Mouse (Mus musculus) stomach, embryonic 16.5 days (tissue): ENCODE data around the gene Pfn1. TPM values are rescaled to one million over a fixed set of nuclear protein-coding genes. Genes with fewer than 3 reads are reported as not detected.

Source experiments
- ATAC-seq: fragments of 200-750 bp; cut with Nextera tagmentation; 2 replicates; pipeline ENCODE4 v1.8.0; 2017; ENCODE audit warnings: moderate number of reproducible peaks, moderate TSS enrichment; ENCODE audit not compliant: insufficient read depth, low FRiP score
- H3K27ac ChIP-seq: fragments of 300-500 bp; sonication (generic); 2 replicates; pipeline ENCODE4 v1.5.1; 2014; ENCODE audit warnings: low read length
- H3K27me3 ChIP-seq: fragments of 300-500 bp; sonication (generic); 2 replicates; pipeline ENCODE4 v1.6.1; 2014; ENCODE audit warnings: low read length, control low read depth, mixed read lengths; ENCODE audit not compliant: control insufficient read depth, insufficient read depth
- H3K36me3 ChIP-seq: fragments of 300-500 bp; sonication (generic); 2 replicates; pipeline ENCODE4 v1.6.1; 2014; ENCODE audit warnings: low read length; ENCODE audit not compliant: control insufficient read depth, insufficient read depth
- H3K4me1 ChIP-seq: fragments of 300-500 bp; sonication (generic); 2 replicates; pipeline ENCODE4 v1.6.1; 2014; ENCODE audit warnings: low read length, control low read depth, mixed read lengths; ENCODE audit not compliant: control insufficient read depth, insufficient read depth
- H3K4me2 ChIP-seq: fragments of 300-500 bp; sonication (generic); 2 replicates; pipeline ENCODE4 v1.6.1; 2014; ENCODE audit warnings: low read depth, low read length, mixed read lengths
- H3K4me3 ChIP-seq: fragments of 300-500 bp; sonication (generic); replicated peaks from 2 replicates; pipeline ENCODE4 v1.5.1; 2014; ENCODE audit warnings: mild to moderate bottlenecking, low read length
- H3K9ac ChIP-seq: fragments of 300-500 bp; sonication (generic); 2 replicates; pipeline ENCODE4 v1.6.1; 2014; ENCODE audit warnings: low read length
- H3K9me3 ChIP-seq: fragments of 300-500 bp; sonication (generic); replicated peaks from 2 replicates; pipeline ENCODE4 v1.6.1; 2016; ENCODE audit warnings: low read length, control low read depth; ENCODE audit not compliant: control insufficient read depth
- WGBS: fragments of 180-500 bp; shearing (Covaris S2); extraction: QIAGEN DNeasy Blood & Tissue Kit; methylation state at CpG from one replicate; pipeline ENCODE4 v1.1.7; 2014; 5-methylcytosine and 5-hydroxymethylcytosine counted together
- polyA plus RNA-seq: library from polyadenylated mRNA; unstranded; fragments of >200 nt; fragmentation: Nextera tagmentation; extraction: Ambion mirVana; gene quantifications from 2 replicates; pipeline ENCODE4 v1.2.1, GENCODE M21; 2015

The Pfn1 gene
- polyA plus RNA-seq, 1 experiment from 2014 or later = 1,820 TPM

- Histone ChIP-seq H3K4me3 (no peak overlapping the region), H3K9ac (no peak overlapping the region), H3K27ac (no peak overlapping the region), H3K4me2 (no peak overlapping the region), H3K9me3 (no peaks in the 10 kb centered on the region), H3K27me3 (no peaks in the 10 kb centered on the region), H3K4me1 (no peaks in the 10 kb centered on the region), H3K36me3 (peaks cover 22% of the 10 kb centered on the region)
- 72% methylated on average over 12 of the region's 12 CpGs for WGBS
- no peak for ATAC-seq
These were observed 47.7 kb downstream of the Pfn1 start for GRCm38 (mm10) chr11:70606717-70607116.

- WGBS = 52% methylated on average over 14 of the region's 14 CpGs
- Histone ChIP-seq H3K4me1 (no peaks in the 10 kb centered on the region), H3K27me3 (no peaks in the 10 kb centered on the region), H3K9me3 (no peaks in the 10 kb centered on the region), H3K36me3 (peaks cover 16% of the 10 kb centered on the region), H3K4me2 (no peak overlapping the region), H3K4me3 (no peak overlapping the region), H3K9ac (no peak overlapping the region), H3K27ac (no peak overlapping the region)
- 0 out of 2 replicates have a peak, but pooled peaks have one; percentile 30 for ATAC-seq
These were observed 49.3 kb downstream of the Pfn1 start for GRCm38 (mm10) chr11:70605024-70605566.

Other genes with a start within 250 kb of the Pfn1 start
- gene Pelp1, start 244.6 kb downstream of the Pfn1 start, polyA plus RNA-seq = 32.0 and 32.2 TPM in 2 replicates
- 14.7 and 14.8 TPM in 2 replicates for gene Arrb2, start 222.0 kb downstream of the Pfn1 start, polyA plus RNA-seq
- 37.4 and 37.9 TPM in 2 replicates for gene Med11, start 202.7 kb downstream of the Pfn1 start, polyA plus RNA-seq
- gene Zmynd15, start 195.2 kb downstream of the Pfn1 start, polyA plus RNA-seq = 0.45 and 0.97 TPM in 2 replicates
- gene Cxcl16, start 194.7 kb downstream of the Pfn1 start, polyA plus RNA-seq = 9.0 and 10.5 TPM in 2 replicates
- gene Tm4sf5, start 149.4 kb downstream of the Pfn1 start, polyA plus RNA-seq = 58.3 and 60.0 TPM in 2 replicates
- gene Vmo1, start 140.0 kb downstream of the Pfn1 start, polyA plus RNA-seq = 0.36 and 0.92 TPM in 2 replicates
- gene Gltpd2, start 135.4 kb downstream of the Pfn1 start, polyA plus RNA-seq = 1.9 and 2.0 TPM in 2 replicates
- 614 and 657 TPM in 2 replicates for gene Psmb6, start 129.3 kb downstream of the Pfn1 start, polyA plus RNA-seq
- gene Gm40193, start 121.7 kb downstream of the Pfn1 start, polyA plus RNA-seq = not detected in 2 replicates
- gene Pld2, start 114.6 kb downstream of the Pfn1 start, polyA plus RNA-seq = 17.8 and 21.5 TPM in 2 replicates
- gene Mink1, start 91.8 kb downstream of the Pfn1 start, polyA plus RNA-seq = 12.5 and 13.0 TPM in 2 replicates
- not detected in 2 replicates for gene 4930544D05Rik, start 38.8 kb downstream of the Pfn1 start, polyA plus RNA-seq
- gene Chrne, start 35.4 kb downstream of the Pfn1 start, polyA plus RNA-seq = 0.37 TPM in 1 of 2 replicates, not detected in the other
- 0.16 and 0.19 TPM in 2 replicates for gene Gp1ba, start 15.5 kb downstream of the Pfn1 start, polyA plus RNA-seq
- gene Rnf167, start 7.4 kb downstream of the Pfn1 start, polyA plus RNA-seq = 104 and 111 TPM in 2 replicates
- gene Slc25a11, start 7.2 kb downstream of the Pfn1 start, polyA plus RNA-seq = 163 and 169 TPM in 2 replicates
- 19.3 and 126 TPM in 2 replicates for gene Eno3, start 2.6 kb upstream of the Pfn1 start, polyA plus RNA-seq
- gene Spag7, start 14.8 kb upstream of the Pfn1 start, polyA plus RNA-seq = 148 and 149 TPM in 2 replicates
- 14.2 and 15.8 TPM in 2 replicates for gene Camta2, start 33.5 kb upstream of the Pfn1 start, polyA plus RNA-seq
- gene Inca1, start 45.5 kb upstream of the Pfn1 start, polyA plus RNA-seq = 1.3 and 1.5 TPM in 2 replicates
- 2.6 and 3.0 TPM in 2 replicates for gene Kif1c, start 45.9 kb upstream of the Pfn1 start, polyA plus RNA-seq
- gene Zfp3, start 109.6 kb upstream of the Pfn1 start, polyA plus RNA-seq = 5.0 and 5.9 TPM in 2 replicates
- 0.66 TPM in 1 of 2 replicates, not detected in the other for gene Scimp, start 157.9 kb upstream of the Pfn1 start, polyA plus RNA-seq
- 22.2 and 27.5 TPM in 2 replicates for gene Rabep1, start 190.1 kb upstream of the Pfn1 start, polyA plus RNA-seq